Mouse (Mus musculus) cerebellum, postnatal 14 days (tissue): Measurements from ENCODE around the gene Tst.

Experiments
- DNase-seq, 2 experiments: peaks; one replicate each; pipeline ENCODE4 v3.0.0; 2021; ENCODE audit warnings: mixed read lengths in 2 of 2

Gene Tst

DNA sequence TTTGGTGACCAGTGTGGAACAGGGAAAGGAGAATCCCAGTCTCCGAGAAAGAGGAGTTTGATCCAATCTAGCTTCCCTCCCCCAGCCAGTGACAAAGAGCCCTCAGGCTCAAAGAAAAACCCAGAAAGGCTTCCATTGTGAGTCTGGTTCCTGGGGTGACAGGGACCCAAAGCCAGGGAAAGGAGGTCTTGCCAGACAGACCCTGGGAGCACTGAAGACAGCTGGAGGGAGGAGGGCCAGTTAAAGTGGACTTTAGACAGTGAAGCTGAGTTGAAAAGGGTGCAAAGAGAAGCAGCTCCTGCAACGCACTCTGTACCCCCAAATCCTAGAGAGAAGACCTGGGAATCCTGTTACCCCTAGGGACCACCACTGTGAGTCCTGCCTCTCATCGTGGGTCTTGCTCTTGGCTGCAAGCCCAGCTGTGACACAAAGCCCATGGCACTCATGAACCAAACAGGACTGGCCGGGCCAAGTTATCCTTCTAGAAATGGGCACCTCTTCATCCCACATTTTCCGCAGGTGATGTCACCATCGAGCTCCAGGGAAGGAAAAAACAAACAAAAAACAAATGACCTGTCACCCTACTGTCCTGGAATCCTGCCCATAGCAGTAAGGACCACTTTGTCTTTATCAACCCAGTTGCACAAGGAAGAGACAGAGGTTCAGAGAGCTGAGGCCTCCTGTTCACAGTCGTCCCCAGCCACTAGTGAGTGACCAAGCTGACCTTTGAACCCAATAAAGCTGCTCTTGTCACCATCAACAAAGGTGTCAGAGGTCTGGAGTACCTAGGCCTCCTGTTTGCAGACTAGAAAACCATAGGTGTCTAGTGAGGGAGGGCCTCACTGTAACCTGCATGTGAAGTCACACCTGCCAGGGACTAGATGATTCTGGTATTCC, 21.2 kb downstream of the Tst start:
- no peak for DNase-seq

DNA sequence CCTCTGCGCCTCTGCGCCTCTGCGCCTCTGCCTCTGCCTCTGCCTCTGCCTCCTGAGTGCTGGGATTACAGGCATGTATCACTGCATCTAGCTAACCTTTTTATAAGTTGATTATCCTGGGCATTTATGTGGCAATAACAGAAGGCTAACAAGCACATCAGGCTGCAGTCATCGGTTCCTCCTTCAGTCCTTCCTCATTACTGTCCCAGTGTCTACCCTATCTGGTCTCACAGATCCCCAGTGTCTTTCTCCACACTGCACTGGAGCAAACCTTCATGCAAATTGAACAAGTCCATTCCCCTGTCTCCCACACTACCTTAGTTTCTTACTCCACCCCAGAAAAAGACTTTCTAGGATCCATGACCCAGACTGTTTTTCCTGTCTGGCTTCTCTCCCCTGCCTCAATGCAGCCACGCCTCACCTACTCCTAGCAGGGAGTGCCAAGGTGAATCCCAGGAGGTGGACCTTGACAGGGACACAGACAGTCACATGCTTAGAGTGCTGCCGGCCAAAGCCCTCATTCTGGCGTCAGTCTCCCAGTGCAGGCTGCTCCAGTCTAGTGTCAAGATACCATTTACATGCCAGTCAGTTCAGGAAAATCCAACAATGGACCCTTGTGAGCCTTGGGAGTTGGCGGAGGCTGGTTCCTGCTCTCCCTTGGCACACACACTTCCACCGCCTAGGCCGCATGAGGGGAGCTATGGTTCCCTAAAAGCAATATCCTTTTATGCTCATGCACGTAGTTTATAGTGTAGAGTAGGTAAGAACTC, 22.1 kb downstream of the Tst start:
- peak in 1 of 2 experiments; percentile 45 for DNase-seq

DNA sequence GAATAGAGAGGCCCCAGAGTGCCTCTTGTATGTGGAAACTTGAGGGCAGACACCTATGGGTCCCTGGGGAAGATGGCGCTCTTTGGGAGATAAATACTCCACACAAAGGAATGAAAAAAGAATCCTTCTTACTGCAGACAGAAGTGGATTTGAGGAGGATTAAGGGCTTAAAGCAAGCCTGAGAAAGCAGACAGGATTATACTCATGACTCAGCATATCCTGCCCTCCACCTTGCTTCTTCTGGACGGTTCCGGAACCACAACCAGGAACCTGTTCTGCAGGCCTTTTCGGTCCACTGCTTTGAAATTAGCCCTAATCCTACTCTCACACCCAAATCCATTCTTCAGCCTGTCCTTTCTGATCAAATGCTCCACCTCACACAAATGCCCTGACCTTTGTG, 23.6 kb downstream of the Tst start:
- no peak for DNase-seq

DNA sequence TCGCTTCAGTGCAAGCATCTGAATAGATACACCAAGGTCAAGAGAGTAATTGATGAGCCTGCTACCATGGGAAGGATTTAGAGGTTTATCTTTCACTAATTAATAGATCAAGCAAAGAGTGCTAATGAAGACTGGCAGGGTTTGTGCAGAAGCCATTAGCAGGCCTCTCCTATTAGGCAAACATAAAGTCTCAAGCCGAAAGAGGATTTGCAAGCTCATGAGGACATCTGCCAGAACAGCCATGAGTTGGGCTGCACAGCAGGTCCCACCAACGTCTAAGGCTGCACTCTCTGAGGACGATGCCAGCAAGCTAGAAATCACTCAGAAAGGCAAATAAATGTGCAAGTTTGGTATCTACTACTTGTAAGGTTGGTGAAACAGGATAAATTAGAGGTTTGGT, 25.0 kb downstream of the Tst start:
- peak in 1 of 2 experiments; percentile 30 for DNase-seq

DNA sequence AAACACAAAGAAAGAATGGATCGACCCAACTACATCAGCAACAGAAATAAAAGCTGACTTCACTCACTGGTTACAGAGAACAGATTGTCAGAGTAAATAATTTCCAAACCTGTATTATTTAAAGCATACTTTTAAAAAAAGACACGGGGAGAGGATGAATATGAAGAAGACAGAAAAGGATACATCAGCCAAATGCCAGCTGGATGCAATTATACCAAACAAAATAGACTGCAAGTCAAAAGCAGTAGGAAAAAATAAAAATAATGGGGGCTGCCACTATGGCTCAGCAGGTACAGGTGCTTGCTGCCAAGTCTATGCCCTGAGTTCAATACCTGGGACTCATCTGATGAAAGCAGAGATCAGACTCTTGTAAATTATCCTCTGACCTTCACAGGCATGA, 25.5 kb downstream of the Tst start:
- no peak for DNase-seq

DNA sequence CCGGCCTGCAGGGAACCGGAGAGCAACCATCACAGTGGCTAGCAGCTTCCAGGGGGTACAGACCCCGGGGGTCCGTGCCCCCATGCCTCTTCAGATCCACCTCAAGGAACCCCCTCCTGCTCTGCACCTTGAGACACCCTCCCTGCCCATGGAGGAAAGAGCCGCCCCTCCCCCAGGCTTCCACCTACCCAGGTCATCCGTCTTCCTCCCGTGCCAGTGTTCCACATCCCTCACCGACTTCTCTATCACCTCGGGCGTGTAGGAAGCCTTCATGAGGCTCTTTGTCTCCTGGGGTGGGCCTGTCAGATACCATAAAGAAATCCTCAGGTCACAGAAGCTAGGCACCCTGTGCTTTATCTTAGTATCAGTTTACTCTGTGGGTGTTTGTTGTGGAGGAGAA, 27.2 kb downstream of the Tst start:
- no peak for DNase-seq

DNA sequence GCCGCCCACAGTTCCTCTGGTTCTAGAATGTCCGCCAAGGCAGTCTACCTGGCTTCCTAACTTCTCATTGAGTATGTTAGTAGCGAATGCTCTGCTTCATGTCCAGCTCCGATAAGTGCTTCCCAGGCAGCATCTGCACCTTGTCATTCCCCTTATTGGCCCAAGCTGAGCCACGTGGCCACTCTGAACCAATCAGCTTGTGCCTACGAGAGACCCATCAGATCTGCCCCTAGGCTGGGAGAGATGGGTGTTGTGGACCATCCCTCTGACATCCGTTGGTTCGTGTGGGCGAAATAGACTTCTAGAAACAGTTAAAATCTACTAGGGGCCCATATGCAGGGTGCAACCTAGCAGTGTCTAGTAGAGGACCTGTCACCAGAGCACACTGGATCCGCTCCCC, 27.8 kb downstream of the Tst start:
- DNase-seq, result no peak

DNA sequence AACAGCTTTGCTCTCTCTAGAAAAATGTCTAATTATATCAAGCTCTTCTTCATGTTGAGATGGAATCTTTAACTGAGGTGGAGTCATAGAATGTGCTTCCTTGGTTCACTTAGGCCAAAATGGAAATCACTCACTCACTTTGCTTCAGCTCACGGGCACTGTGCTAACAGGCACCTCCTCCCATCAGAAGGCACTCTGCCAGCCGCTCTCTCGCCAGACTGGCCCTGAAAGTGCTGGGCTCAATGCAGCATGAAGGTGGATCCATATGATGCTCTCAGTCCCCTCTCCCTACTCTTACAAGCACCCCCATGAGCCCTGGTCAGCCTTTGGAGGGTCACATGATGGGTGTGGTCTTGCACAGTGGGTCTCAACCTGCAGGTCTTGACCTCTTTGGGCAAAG, 31.5 kb downstream of the Tst start:
- peak; percentile 90 to 92 for DNase-seq

DNA sequence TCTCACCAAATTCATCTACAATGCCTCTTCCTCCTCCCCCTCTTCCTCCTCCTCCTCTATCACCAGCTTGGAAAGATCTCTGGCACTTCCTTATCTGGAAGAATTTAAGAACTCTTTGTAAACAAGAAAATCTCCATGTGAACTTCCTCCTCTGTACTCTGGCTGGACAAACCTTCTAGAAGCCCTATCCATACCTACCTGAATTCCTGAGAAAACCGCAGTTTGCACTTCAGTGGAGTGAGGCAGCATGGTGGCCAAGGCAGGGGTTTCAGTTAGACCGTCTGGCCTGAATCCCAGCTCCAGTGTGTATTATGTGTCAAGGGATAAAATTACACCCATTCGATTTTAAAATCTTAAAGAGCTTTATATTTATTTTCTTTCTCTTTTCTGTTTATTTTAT, 32.9 kb downstream of the Tst start:
- DNase-seq, result no peak

DNA sequence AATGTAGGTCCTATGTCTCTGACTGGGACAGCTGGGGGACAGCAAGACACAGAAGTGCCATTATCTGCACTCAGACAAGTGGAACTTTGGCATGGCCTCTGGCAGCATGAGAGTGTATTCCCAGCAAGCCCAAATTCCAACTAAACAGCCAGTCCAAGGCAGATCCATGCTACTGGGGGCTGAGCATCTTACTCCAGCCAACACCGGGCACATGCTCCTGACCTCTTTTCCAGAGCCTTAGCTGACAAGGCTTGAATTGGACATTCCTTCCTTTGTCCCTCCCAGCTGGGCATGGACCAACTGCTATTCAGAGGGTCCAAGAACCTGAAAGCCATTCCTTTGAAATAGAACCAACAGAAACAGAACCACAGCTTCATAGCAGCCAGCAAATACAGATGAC, 36.1 kb downstream of the Tst start:
- no peak for DNase-seq

DNA sequence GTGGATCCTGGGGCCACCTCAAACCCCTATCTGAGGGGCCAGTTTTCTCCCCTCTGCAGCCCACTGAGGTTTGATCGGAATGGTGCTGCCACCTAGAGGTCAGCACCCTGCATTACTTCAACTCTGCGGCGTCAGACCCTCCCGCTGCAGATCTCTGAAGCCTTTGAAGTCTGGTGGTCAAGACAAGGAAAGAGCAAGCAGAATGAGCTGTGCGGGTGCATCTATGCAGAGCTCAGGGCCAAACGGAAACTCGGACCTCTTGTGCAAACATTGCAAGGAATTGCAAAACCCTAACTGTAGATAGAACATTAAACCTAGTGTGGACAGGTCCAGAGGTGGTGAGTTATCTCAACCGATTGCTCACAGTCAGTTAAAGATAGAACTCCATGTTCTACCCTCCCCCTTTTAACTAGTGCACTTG, 36.8 kb downstream of the Tst start:
- peak; percentile 68 to 71 for DNase-seq

DNA sequence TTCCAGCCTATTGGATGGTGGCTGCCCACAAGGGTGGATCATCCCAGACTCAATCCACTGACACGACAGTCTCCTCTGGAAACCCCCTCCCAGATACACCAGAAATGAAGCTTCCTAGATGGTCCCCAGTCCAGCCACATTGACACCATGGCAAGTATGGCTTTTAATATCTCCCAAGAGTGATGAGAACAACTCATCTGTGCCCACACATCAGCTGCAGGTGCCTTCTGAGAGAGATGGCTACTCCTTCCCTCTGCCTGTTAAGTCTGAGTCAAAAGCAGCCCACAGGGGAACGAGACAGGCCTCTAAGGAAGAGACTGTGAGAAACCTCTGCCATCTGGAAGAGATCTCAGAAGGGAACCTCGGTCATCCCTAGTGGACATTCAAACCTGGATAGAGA, 37.9 kb downstream of the Tst start:
- no peak for DNase-seq

DNA sequence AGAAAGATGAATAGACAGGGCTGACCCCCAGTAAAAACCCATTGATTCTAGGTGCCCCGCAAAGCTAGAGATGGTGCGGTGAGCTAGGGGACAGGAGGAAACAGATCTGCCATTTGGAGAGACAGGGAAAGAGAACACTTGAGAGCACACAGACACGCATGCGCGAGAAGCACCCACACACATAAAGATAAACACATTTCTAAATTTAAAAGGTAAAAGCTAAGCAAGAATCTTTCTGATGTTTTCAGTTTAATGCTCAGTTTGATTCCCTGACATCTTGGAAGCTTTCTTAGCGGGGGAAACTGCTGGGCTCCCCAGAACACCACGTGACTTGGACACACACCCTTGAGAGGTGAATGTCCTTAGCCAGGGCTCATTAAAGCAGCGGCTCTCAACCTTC, 38.8 kb downstream of the Tst start:
- DNase-seq, result no peak

DNA sequence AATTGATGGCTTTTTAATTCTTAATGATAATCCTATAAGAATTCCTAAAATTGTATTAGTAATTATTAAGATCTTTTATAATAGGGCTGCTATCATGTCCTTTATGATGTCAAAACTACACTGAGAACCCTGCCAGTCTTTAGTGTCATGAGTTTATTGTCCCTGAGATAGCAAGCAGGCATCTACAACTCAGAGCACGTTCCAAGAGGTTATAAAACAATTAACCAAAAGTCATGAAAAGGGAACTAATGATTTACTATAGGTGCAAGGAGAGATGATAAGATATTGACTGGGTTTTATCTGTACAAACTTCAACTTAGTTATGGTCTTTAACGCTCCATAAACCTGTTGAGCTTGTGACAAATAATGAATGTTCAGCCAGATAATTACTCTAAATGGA, 39.8 kb downstream of the Tst start:
- no peak for DNase-seq

DNA sequence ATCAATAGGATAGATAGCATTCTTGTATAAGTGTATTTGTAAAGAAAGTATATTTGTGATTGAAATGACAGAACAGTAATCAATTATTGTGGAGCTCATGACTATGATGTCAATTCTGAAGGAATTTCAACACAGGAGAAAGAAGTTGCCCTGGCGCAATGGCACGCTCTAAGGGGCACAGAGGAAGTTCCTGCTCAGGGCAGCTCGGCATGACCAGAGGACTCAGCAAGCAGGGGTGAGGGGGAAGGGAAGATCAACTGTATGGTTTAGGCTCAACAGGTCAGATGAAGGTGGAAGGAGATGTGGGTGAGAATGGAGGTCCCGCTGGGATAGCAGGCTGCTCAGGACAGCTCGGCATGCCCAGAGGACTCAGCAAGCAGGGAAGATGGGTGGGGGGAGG, 50.2 kb downstream of the Tst start:
- DNase-seq, result no peak

DNA sequence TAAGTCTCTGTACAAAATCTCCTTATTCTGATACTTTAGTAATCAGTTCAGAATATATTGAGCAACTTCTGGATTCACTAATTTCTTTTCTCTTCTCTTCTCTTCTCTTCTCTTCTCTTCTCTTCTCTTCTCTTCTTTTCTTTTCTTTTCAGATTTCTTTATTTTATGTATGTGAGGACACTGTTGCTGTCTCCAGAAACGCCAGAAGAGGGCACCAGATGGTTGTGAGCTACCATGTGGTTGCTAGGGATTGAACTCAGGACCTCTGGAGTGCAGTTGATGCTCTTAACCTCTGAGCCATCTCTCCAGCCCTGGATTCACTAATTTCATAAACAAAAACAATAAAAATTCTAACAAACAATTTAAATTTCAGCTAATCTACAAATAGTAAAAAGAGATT, 50.7 kb downstream of the Tst start:
- DNase-seq, result peak; percentile 76 to 80

DNA sequence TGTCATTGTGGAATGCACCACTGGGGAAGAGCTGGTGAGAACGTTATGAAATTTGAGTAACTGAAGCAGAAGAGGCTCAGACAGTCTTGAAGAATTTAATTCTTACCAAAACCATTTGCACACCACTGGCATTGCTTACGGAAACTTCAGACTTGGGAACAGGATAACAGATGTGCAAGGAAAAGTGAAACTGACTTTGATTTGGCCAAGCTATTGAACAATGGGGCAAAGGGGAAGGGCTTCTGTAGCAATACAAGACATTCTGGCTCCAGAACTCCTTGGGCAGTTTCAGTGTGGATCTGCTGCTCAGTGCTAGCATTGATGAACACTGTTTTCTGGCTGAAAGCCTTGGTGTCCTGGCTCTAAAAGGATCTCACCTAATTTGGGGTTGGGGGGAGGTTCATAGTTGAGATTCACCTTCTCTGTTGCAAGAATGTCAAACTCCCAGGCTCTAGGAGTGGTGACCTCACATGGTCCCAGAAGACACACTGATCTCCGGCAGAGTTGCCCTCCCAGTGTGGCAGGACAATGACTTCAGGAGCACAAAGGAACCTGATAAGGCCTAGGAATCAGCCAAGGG, 54.0 kb downstream of the Tst start:
- no peak for DNase-seq
